Mouse (Mus musculus) T-helper 2 cell (primary cell): ENCODE results near the gene Nudt21.

Source experiments
- in situ Hi-C: fragments of 300-600 bp; cut with MboI, MseI; formaldehyde crosslinking; loops from one replicate; pipeline ENCODE4 v1.15.1; 2025; ENCODE audit warnings: high pct_unique_total_duplicates

Nudt21 gene

DNA sequence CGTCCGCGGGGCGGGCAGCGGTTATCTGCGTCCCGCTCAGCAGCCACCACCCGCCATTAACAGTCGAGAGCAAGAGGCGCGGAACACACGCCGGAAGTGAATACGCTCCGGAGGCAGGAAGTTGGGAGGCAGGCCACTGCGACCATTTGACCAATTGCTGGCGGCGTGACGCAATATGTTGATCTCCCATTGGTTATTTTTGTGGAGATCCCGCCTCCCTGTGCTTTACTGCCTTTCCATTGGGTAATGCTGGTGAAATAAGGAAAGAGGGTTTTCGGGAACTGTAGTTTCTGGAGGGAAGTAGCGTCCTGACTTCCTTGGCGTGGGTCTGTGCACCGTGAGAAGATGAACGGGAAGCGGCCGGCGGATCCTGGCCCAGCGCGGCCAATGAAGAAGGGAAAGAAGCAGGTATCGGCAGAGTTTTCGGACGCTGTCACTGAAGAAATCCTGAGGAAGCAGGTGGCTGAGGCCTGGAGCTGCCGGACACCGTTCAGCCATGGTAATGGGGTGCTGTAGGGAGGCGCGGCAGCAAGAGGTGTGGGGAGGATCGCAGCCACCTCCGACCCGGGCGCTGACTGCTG is at the start of gene Nudt21, which contains the start of gene Ogfod1:
Nudt21 (minus strand) TSS at position 88 of the 581 bp plus-strand sequence.
Ogfod1 (plus strand) TSS at position 255 of the 581 bp plus-strand sequence.
- in situ Hi-C loops: loop anchor here (5.0 kb wide), 1 partner anchor 60 kb away; the partner anchor contains the start of gene Bbs2

- in situ Hi-C loops: no loop called here
Observed at GRCm38 (mm10) chr8:94076461-94077192, 39.8 kb upstream of the Nudt21 start.

GRCm38 (mm10) chr8:94068793-94069192 is 32.0 kb upstream of the Nudt21 start:
- in situ Hi-C loops: no loop called here

DNA sequence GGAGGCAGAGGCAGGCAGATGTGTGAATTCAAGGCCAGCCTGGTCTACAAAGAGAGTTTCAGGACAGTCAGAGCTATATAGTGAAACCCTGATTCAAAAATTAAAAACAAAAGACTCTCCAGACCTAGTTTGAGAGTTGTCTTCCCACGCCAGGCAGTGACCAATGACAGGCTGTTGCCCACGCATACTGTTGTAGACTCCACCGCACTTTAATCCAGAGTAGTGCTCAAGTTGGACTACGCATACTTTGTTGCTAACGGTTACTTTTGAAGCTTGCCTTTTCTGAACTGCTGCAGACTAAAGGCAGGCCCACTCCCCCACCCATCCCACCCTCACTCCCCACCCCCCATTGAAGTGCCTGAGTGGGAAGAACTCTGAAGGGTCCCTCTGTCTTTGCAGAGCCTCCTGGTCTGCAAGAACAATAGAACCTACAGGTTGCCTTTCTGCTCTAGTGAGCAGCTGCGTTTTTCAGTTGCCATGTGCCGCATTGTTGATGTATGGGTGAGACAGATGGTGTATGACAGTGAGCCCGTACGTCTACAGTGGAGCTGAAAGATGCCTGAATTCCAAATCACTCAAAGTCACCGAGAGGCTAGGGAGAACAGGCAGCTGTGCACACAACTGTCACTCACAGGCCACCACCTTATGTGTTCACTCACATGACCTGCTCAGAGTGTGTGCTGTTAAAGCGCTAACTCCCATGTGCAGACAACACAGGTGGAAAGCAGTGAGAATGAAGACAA is 29.5 kb upstream of the Nudt21 start:
- in situ Hi-C loops: no loop called here

DNA sequence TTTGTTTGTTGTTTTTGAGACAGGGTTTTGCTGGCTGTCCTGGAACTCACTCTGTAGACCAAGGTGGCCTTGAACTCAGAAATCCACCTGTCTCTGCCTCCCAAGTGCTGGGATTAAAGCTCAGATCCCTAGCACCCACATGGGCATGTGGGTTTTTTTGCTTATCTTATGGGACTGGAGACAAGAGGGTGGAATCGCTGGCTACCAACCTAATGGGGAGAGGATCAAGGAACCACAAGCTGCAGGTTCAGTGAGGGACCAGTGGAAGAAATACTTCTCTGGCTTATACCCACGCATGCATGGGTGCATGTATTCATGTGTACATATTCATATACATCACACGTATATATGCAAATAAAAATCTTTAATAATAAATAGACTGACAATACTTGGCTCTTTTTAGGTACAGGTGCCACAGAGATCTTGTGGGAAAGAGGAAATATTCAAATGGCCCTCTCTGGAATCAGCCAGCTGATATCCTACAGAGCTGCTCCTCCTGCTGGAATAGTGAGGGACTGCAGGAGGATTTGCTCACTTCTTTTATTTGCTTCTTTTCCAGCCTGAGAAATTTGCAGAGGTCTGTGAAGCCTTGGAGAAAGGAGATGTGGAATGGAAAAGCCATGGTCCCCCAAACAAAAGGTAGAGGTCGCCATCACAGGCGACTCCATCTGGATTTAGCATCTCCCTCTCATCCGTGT is 20.5 kb upstream of the Nudt21 start:
- in situ Hi-C loops: no loop called here

- in situ Hi-C loops: no loop called here
Observed at GRCm38 (mm10) chr8:94052696-94053095, 15.9 kb upstream of the Nudt21 start.

- in situ Hi-C loops: no loop called here
Observed at GRCm38 (mm10) chr8:94047845-94048244, 11.0 kb upstream of the Nudt21 start.

DNA sequence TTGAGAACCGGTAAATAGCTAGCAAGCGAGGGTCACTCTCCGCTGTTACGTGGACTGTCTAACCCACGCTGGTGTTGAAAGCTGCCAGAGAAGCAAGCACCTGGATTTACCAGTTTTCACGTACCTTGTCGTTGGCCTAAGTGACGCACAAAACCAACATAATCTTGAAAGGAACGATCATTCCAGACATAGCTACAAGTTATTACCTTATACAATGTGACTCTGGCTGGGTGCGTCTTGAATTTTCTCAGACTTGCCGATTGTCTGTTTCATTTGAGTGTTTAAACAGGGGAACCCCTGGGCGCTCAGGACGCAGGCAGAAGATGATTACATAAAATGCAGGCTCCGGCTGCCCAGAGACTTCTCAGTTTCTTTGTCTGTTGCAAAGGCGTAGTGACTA is 975 bp upstream of the Nudt21 start:
- in situ Hi-C loops: loop anchor here (5.0 kb wide), 1 partner anchor 59 kb away; the partner anchor contains the start of gene Bbs2

DNA sequence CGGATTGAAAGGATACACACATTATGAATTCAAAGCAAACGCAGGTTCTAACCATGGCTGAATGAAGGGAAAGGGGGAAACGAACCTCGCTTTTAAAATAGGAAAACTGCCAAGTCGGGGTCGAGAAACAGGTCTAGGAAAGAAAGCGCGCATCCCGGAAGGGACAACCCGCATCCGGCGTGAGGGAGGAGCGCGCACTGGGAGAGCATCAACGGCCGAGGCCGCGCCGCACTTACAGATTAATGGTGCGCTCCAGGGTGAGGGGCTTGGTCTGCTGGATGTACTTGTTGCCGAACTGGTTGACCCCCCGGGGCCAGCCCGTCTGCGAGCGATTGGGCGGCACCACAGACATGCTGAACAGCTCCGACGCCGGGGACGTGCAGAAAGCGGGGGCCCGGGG is 290 bp downstream of the Nudt21 start:
- in situ Hi-C loops: loop anchor here (5.0 kb wide), 1 partner anchor 61 kb away; the partner anchor contains the start of gene Bbs2

DNA sequence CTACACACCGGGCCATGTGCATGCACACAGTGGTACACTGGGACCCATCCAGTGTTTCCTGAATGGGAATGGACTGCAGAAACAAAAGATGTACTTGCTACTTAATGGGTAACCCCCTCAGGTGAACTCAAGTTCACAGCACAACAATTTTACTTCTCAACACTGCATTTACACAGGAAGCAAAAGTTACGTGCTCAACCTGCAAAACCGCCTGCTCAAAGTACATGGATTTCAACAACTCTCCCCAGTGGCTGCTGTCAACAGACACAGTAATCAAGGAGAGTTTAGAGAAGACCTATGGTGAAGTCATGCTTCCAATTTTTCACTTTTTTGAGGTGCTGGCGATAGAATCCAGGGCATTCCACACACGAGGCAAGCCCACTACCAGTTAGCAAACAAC is 1.6 kb downstream of the Nudt21 start:
- in situ Hi-C loops: loop anchor here (5.0 kb wide), 1 partner anchor 62 kb away; the partner anchor contains the start of gene Bbs2

DNA sequence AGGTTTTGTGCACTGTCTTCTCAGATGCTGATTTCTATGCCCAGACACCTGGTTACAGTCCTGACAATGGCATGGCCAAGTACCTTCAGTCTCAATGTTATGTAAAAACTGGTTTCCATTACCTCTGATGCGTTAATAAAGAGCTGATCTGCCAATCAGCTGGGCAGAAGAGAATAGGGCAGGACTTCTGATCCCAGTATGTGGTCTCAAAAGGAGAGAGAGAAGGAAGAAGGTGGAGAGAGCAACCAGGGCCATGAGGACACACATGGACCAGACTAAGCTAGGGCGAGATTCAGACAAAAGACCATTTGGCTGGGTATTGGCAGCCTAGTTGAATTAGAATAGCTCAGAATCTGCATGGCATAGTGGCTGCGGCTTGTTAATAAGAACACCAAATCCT is 3.2 kb downstream of the Nudt21 start:
- in situ Hi-C loops: no loop called here

DNA sequence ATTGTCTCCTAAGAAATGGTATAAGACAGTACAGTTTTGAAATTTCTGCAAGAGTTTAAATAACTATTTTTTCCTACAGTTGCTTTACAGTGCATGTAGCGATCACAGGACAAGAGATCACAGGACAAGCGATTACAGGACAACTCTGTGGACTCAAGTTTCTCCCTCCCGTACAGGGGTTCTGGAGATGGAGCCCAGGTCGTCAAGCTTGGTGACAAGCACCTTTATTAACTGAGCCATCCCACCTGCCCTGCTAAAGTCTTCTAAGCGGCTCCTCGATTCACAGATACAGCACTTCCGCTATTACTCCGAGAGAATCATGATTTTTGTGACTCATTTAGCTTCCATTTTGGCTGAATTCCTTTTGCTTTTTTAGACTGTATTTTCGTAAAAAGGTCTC is 7.1 kb downstream of the Nudt21 start:
- in situ Hi-C loops: no loop called here

DNA sequence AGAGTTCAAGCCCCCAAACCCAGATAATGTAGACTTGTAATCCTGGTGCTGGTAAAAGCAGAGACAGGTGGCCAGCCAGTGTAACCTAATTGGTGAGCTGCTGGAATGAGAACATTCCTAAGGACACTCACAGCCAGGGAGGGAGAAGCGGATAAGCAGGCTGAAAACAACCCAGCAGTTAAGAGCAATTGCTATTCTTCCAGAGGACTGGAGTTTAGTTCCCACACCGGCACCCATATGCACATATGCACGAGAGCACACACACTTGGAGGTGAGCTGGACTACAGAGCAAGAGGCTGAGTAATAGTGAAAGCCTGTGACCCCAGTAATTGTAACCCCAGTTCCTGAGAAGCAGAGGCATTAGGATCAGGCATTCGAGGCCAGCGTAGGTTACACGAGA is 12.9 kb downstream of the Nudt21 start:
- in situ Hi-C loops: loop anchor here (25.0 kb wide), 1 partner anchor 813 kb away; the partner anchor contains the start of genes Ciapin1 and Coq9

GRCm38 (mm10) chr8:94013026-94013612 is 23.7 kb downstream of the Nudt21 start:
- in situ Hi-C loops: loop anchor here (25.0 kb wide), 1 partner anchor 824 kb away; the partner anchor contains the start of genes Ciapin1 and Coq9

DNA sequence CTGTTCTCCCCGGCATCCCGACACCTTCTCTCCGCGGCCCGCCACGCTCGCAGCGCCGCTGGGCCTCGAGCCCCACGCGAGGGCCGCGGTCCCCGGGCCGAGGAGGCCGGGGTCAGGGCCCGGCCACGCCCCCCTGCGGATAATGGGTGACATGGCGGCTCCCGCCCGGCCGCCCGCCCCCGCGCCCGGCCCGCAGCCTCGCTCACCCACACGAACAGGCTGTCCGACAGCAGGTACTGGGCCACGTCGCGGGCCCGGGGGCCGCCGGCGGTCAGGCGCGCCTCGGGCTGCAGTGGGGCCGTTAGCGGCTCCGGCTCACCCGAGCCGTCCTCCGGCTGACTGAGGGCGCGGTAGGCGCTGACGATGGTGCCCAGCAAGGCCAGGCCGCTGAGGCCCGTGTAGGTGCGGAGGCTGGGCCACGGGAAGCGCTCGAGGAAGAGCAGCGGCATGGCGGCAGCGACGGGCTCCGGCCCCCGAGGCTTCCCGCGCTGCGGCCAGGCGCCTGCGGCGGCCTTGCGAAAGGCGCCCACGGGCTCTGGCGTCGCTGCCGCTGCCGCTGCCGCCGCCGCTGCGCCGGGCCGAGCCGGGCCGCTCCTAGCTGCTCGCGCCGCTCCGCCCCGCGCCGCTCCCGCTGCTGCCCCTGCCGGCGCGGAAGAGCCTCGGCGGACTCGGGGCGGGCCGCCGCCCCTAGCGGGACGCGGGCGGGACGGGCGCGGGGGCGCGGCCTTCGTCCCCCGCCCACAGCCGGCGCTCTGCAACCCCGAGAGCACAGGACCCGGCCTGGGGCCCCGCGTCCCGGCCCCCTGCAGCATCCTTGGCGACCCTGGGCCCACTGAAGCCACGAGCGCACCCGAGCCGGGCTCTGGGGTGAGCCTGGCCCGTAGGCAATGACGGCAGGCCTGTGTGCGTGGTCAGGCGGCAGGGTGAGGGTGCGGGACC is 24.5 kb downstream of the Nudt21 start, which contains the start of gene Amfr:
Amfr (minus strand) TSS at position 830 of the 939 bp plus-strand sequence.
- in situ Hi-C loops: loop anchor here (25.0 kb wide), 1 partner anchor 825 kb away; the partner anchor contains the start of genes Ciapin1 and Coq9

DNA sequence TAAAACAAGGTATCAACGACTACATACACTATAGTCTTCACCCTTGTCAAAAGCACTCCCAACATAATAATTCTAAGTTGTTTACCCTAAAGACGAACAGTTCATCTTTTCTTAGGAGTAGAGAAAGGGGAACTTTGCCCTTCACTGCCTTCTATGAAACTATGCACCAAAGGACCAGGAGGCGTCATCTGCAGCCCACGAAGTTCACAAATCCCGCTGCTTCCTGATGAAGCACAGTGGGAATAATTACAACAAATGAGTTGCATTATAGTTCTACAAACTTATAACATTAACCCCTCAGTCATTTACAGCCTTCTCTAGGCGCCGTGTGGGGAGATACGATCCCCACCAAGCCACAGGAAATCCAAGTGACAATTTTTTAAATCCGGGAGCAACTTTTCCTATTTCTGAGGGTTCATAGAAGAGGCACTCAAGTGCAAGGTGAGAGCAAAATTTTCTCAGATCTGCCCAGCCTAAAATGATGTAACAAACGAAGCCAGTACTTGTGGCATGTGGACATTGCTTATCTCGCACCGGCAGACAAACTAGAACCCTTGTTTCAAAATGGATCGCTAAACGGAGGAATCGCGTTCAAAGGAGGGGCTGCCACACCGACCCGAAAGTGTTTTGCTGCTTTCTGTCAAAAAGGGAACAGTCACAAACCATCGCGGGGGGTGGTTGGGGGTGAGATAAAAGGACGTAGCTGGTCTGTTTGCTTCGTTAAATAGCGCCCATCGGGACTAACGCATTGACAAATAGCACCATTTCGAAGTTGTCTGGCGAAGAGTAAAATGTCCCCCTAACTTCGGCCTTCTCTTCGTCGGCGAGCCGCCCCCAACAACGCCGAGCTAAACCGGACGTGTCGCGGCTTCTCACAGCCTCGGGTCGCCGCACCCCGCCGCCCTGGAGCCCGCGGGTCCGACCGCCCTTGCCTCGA is 25.5 kb downstream of the Nudt21 start:
- in situ Hi-C loops: loop anchor here (25.0 kb wide), 1 partner anchor 826 kb away; the partner anchor contains the start of genes Ciapin1 and Coq9

DNA sequence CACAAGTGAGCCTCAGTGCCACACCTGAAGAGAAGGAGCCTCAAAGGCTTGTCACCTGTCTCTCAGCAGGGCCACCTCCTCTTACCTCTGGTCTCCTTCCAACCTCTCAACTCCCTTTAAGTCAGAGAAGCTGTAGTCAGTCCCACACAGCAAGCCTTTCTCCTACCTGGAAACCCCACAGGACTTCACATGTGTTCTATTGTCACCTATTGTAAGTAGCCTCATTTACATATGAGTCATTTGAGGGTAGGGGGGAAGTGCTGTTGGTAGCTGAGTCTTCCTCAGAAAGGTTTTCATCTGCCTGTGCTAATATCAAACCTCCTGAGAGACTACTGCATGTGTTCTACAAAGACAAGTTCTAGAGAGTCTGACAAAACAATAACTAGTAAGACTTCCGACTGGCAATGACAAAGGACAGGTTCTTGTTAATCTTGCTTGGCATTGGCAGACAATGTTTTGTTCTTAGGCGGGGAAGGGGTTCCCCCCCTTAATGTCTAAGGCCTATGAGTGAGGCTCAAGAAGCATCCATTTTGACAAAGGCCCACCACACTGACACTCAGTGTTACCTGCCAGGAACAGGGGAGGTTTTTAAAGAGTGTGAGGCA is 26.6 kb downstream of the Nudt21 start:
- in situ Hi-C loops: loop anchor here (25.0 kb wide), 1 partner anchor 827 kb away; the partner anchor contains the start of genes Ciapin1 and Coq9
